Mouse (Mus musculus) kidney, adult 8-10 months (tissue): Measurements from ENCODE around the gene Pald1.

Experiments
- DNase-seq, 2 experiments: peaks; one replicate each; pipeline ENCODE4 v3.0.0; 2022

The Pald1 gene

GRCm38 (mm10) chr10:61273844-61274215 lies 109.5 kb downstream of the Pald1 start:
- no peak for DNase-seq

GRCm38 (mm10) chr10:61273081-61273843 lies 110.1 kb downstream of the Pald1 start, which contains the start of gene Adamts14:
Gene Adamts14, minus strand, starts transcription at chr10:61273438.
- no peak for DNase-seq

GRCm38 (mm10) chr10:61272631-61273030 lies 110.7 kb downstream of the Pald1 start:
- DNase-seq = no peak

GRCm38 (mm10) chr10:61272089-61272626 lies 111.2 kb downstream of the Pald1 start:
- DNase-seq = no peak
